Mouse (Mus musculus) heart, adult 2 months (tissue): ENCODE results near the gene Vezf1. TPM values are rescaled to one million over a fixed set of nuclear protein-coding genes. Genes with fewer than 3 reads are reported as not detected.

Experiments
- DNase-seq, 2 experiments: peaks; one replicate each; pipeline ENCODE4 v3.0.0; 2021
- H3K27ac ChIP-seq: fragments of 200-600 bp; 2 replicates; pipeline ENCODE4 v1.8.1; 2022
- H3K27me3 ChIP-seq: fragments of 200-500 bp; 2 replicates; pipeline ENCODE4 v1.6.1; 2012; ENCODE audit warnings: mild to moderate bottlenecking, low read length, inconsistent platforms, mixed read lengths; ENCODE audit not compliant: control insufficient read depth, insufficient read depth
- H3K36me3 ChIP-seq: fragments of 200-500 bp; 2 replicates; pipeline ENCODE4 v1.6.1; 2012; ENCODE audit warnings: low read length, inconsistent platforms; ENCODE audit not compliant: control insufficient read depth, insufficient read depth
- H3K4me1 ChIP-seq: fragments of 200-500 bp; 2 replicates; pipeline ENCODE4 v1.6.1; 2011; ENCODE audit warnings: low read length; ENCODE audit not compliant: control insufficient read depth, insufficient read depth
- H3K4me3 ChIP-seq: fragments of 200-600 bp; 2 replicates; pipeline ENCODE4 v1.8.1; 2022
- H3K79me2 ChIP-seq: fragments of 200-500 bp; replicated peaks from 2 replicates; pipeline ENCODE4 v1.6.1; 2012; ENCODE audit warnings: mild to moderate bottlenecking, inconsistent platforms, low read length, moderate library complexity, mixed read lengths; ENCODE audit not compliant: control insufficient read depth, insufficient read depth
- H3K9ac ChIP-seq: fragments of 200-500 bp; 2 replicates; pipeline ENCODE4 v1.6.1; 2012; ENCODE audit warnings: low read depth, mild to moderate bottlenecking, control low read depth, inconsistent platforms, low read length, mixed read lengths
- CTCF ChIP-seq: fragments of 200-600 bp; IDR thresholded peaks from 2 replicates; pipeline ENCODE4 v1.8.1; 2022; ENCODE audit warnings: antibody characterized with exemption, mild to moderate bottlenecking, moderate library complexity
- EP300 ChIP-seq: fragments of 200-500 bp; IDR thresholded peaks from 2 replicates; pipeline ENCODE4 v1.6.1; 2011; ENCODE audit warnings: low read depth, low read length, control low read depth; ENCODE audit not compliant: insufficient read depth
- POLR2A ChIP-seq: fragments of 200-500 bp; IDR thresholded peaks from 2 replicates; pipeline ENCODE4 v1.6.1; 2011; ENCODE audit warnings: mild to moderate bottlenecking, low read depth, low read length, control low read depth; ENCODE audit not compliant: insufficient read depth
- WGBS: fragments of 180-500 bp; shearing (Covaris S2); methylation state at CpG from one replicate; pipeline ENCODE4 v1.1.7; 2018; 5-methylcytosine and 5-hydroxymethylcytosine counted together
- intact Hi-C: fragments of 180-260 bp; cut with DNase I; formaldehyde crosslinking; loops from one replicate; pipeline ENCODE4 v1.15.1; 2025
- polyA plus RNA-seq: library from polyadenylated mRNA; depleted of rRNA; stranded (reverse); fragments of >200 nt; gene quantifications from 2 replicates; pipeline ENCODE4 v1.2.3, GENCODE M21; 2012
- total RNA-seq, 2 experiments: library from RNA; stranded (reverse); gene quantifications; 2 replicates each; pipeline ENCODE4 v1.2.3; 2021

Gene Vezf1
- total and polyA plus RNA-seq, 3 experiments = 22.6 to 49.8 (median 37.9) TPM

DNA sequence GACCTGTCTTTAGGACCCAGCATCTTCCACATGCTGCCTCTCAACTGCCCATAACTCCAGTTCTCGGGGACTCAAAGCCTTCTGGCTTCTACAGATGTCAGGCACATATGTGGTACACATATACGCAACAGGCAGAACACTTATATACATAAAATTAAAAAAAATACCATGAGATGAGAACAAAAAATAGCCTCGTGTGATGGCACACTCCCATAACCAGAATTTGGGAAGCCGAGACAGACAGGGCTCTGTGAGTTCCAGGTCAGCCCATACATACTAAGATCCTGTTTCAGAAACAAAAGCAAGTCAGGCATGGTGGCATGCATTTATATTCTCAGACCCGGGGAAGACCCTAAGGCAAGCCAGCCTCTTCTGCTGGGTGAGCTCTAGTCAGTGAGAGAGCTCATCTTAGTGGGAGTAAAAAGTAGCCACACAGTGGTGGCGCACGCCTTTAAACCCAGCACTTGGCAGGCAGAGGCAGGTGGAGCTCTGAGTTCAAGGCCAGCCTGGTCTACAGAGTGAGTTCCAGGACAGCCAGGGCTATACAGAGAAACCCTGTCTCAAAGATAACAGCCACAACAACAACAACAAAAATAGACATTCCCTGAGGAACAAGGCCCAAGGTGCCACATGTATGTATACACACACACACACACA, 44.7 kb downstream of the Vezf1 start:
- Histone ChIP-seq H3K79me2 (peaks cover 4% of the 10 kb centered on the region; the same call in 1 of the 2 replicates), H3K9ac (peak overlapping the region; percentile 13; the same call in 1 of the 2 replicates), H3K4me3 (no peak overlapping the region), H3K27me3 (no peaks in the 10 kb centered on the region), H3K36me3 (peaks cover 21% of the 10 kb centered on the region), H3K4me1 (peaks cover 54% of the 10 kb centered on the region), H3K27ac (peak overlapping the region; percentile 68)
- intact Hi-C loops = no loop called here
- DNase-seq = no peak
- WGBS = 89% methylated on average over 7 of the region's 7 CpGs
- no peak for TF ChIP-seq POLR2A
- TF ChIP-seq EP300 = no peak
- no peak for TF ChIP-seq CTCF

DNA sequence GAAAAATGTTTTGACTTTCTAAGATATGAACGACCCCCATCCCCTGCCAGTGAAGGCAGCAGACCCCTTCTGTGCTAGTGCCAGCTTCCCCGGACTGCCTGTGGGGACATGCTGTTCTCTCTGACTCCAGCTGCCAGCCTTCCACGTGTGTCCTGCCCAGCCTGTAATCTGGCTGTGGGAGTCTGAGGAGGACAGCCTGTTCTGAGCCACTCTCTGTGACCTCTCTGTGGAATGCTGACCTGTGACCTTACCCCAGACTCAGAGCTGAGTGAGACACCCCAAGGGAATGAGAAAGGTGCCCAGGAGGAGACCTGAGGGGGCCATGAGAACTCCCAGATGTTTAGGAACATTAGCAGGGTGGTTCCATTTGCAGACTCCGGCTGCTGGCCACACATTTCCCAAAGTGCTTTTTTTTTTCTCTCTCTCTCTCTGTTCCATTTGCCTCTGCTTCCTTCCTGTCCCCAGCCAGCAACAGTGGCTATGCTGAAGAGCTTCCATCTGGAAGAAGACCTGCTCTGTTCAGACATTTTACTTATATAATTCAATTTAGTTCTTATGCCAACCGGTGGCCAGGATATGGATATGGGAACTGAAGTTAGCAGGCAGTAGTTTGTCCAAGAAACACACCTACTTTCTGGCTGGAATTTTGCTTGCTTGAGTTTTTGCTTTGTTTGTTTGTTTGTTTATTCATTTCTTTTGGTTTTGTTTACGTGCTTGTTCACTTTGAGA, 45.6 kb downstream of the Vezf1 start:
- 22% methylated on average over 6 of the region's 6 CpGs for WGBS
- Histone ChIP-seq H3K4me3 (no peak overlapping the region), H3K4me1 (peaks cover 61% of the 10 kb centered on the region), H3K79me2 (peaks cover 4% of the 10 kb centered on the region; the same call in 1 of the 2 replicates), H3K27me3 (no peaks in the 10 kb centered on the region), H3K27ac (peak overlapping the region; percentile 99), H3K36me3 (peaks cover 28% of the 10 kb centered on the region), H3K9ac (peak overlapping the region; percentile 7)
- TF ChIP-seq CTCF = 0 out of 2 replicates have a peak, but pooled peaks have one; percentile 2
- peak; percentile 99 for TF ChIP-seq EP300
- peak; percentile 45 for TF ChIP-seq POLR2A
- intact Hi-C loops = no loop called here
- DNase-seq = peak; percentile 70 to 74

DNA sequence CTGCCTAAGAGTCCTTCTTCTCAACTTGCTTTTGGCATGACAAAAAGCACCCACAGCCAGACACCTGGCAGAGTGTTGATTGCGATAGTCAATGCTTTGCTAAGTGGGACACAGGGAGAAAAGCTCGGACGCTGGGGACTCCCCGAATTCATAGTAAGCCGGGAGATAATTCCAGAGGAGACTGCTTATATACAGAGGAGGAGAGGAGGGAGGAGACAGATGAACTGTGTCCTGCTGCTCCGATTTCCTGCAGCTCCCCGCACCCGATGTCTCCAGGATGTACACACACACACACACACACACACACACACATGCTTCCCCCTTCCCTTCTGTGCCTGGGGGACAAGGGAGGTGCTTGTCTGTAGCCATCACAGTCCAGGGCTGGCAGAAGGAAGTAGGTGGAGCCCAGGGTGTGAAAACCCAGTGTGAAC, 46.8 kb downstream of the Vezf1 start:
- WGBS = under 1% methylated on average over 8 of the region's 8 CpGs
- Histone ChIP-seq H3K27me3 (no peaks in the 10 kb centered on the region), H3K4me1 (peaks cover 68% of the 10 kb centered on the region), H3K9ac (peak overlapping the region; percentile 62), H3K36me3 (peaks cover 28% of the 10 kb centered on the region), H3K4me3 (peak overlapping the region; percentile 26; the same call in 1 of the 2 replicates), H3K79me2 (peaks cover 4% of the 10 kb centered on the region; the same call in 1 of the 2 replicates), H3K27ac (peak overlapping the region; percentile 99)
- TF ChIP-seq CTCF (no peak), POLR2A (peak; percentile 68; the same call in 1 of the 2 replicates), EP300 (peak; percentile 100)
- intact Hi-C loops = no loop called here
- DNase-seq = peak; percentile 73 to 79

DNA sequence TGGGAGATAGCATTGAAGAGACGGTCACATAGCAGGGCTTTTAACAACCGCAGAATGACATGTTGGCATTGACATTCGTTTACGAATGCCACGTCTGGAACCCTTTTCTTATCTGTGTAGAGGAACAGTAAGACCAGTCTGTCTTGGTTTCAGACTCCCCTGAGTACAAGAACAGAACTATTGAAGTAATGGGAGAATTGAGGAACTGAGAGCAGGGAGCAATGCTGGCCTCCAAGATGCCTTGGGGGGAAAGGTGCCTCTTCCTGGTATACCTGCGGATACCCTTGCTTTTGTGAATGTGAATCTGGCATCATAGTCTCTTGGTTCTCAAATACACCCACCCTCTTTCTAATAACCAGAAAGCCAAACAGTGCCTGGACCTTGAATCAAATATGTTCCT, 48.5 kb downstream of the Vezf1 start:
- TF ChIP-seq EP300 (no peak), CTCF (no peak), POLR2A (no peak)
- no peak overlapping the region for H3K9ac ChIP-seq
- H3K79me2 ChIP-seq = no peaks in the 10 kb centered on the region
- H3K36me3 ChIP-seq = peaks cover 28% of the 10 kb centered on the region
- intact Hi-C loops = no loop called here
- H3K27me3 ChIP-seq = no peaks in the 10 kb centered on the region
- peaks cover 67% of the 10 kb centered on the region for H3K4me1 ChIP-seq
- 60% methylated on average over 6 of the region's 6 CpGs for WGBS
- peak overlapping the region; percentile 99 for H3K27ac ChIP-seq
- H3K4me3 ChIP-seq = no peak overlapping the region
- no peak for DNase-seq

DNA sequence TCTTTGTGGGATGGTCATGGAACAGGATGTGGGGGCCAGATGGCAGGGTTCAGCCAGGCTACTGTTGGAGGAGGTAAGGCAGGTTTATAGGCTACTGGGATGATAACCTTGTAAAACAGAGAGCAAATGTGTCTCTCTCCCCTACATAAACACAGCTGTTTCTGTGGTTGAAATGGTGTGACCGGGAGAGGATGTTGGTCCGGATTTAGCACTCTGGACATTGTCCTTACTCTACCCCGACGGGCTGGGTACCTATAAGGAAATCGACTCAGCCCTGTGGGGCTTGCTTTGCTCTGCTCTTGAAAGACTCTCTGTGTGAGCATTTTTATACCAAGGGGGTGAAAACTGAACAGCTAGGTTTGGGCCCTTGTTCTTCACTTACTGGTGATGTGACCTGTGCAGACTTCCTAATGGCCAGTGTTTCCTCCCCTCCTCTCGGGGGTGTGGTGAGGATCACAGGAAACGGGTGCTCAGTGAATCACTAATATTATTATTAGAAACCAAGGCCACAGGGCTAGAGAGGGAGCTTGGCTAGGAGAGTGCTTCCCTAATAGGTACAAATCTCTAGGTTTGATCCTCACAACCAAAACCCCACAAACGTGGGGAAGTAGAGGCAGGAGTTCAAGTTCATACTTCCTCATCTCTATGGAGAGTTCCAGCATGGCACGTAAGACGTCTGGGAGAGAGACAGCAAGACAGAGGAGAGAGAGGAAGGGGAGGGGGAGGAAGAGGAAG, 49.4 kb downstream of the Vezf1 start:
- Histone ChIP-seq H3K79me2 (no peaks in the 10 kb centered on the region), H3K9ac (peak overlapping the region; percentile 57), H3K4me3 (peak overlapping the region; percentile 11; the same call in 1 of the 2 replicates), H3K27me3 (no peaks in the 10 kb centered on the region), H3K27ac (peak overlapping the region; percentile 99), H3K36me3 (peaks cover 24% of the 10 kb centered on the region), H3K4me1 (peaks cover 63% of the 10 kb centered on the region)
- peak; percentile 91 for TF ChIP-seq EP300
- no peak for TF ChIP-seq CTCF
- TF ChIP-seq POLR2A = peak; percentile 62; the same call in 1 of the 2 replicates
- intact Hi-C loops = loop anchor here (2.0 kb wide), 3 partner anchors 19 to 49 kb away; partner anchors contain the start of genes Cuedc1 and Vezf1
- DNase-seq = peak; percentile 68 to 82
- 5% methylated on average over 10 of the region's 10 CpGs for WGBS
